Mouse (Mus musculus): ENCODE data around the gene Ces1d.
"Not testable (repeated sequence)": the region's sequence is repeated elsewhere in the genome, so short reads cannot be mapped to it uniquely, and the experiment has no call there.

Ces1d gene

GRCm38 (mm10) chr8:93197685-93198525 is at the start of gene Ces1d:
Ces1d (minus strand) TSS chr8:93197838.
- no peak for DNase-seq (ENCODE audit: low read depth, low spot score)

GRCm38 (mm10) chr8:93246057-93246456 is 48.4 kb upstream of the Ces1d start:
- DNase-seq (ENCODE audit: low read depth, low spot score): no peak

DNA sequence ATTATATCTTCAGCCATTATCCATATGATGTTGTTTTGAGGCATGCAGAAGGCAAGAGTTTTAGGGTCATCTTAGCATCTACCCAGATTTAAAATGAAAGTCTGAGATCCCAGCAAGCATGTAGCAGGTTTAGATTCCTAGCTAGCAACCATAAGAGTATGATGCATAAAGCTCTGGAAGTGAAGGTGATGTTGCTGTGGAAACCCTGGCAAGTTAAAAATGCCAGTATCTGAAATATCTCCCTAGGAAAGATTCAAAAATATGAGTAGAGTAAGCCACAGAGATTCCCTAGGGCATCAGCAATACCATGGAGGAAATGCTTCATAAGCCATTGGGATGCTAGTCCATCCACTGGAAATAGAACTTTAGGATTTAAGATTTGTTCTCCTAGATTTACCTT is 42.2 kb upstream of the Ces1d start:
- no peak for DNase-seq (ENCODE audit: low read depth, low spot score)

DNA sequence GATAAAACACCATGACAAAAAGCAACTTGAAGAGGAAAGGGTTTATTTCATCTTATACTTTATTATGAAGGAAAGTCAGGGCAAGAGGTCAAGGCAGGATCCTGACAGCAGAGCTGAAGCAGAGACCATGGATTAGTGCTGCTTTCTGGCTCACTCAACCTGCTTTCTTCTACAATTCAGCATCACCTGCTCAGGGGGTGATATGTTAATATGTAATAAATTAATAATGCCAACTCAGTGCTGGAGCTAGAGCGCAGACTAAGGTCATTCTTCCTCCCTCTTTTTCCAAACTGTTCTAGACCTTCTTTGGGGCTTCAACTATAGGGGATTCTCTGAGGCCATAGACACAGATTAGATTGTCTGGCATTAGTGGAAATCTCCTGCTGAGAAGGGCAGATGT is 38.0 kb upstream of the Ces1d start:
- no peak for DNase-seq (ENCODE audit: low read depth, low spot score)

DNA sequence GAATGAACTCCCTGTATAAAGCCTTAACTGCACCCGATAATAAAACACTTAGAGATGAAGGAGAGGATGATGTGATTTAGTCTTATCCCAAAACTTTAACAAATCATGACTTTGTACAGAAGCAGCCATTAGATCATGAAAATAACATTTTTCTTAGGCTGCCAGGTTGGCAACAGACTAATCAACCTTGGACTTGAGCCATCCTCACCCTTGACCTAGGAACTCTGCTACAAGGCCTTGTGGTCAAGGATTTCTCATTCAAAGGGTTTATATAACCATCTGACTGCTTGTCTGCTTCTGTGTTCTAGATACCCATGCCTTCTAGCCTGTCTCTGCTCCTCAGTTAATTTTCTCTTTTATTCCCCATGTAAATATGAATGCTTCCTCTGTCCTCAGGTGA is 37.1 kb upstream of the Ces1d start:
- no peak for DNase-seq (ENCODE audit: low read depth, low spot score)

GRCm38 (mm10) chr8:93234068-93234467 is 36.4 kb upstream of the Ces1d start:
- no peak for DNase-seq (ENCODE audit: low read depth, low spot score)

GRCm38 (mm10) chr8:93229446-93229845 is 31.8 kb upstream of the Ces1d start, which contains the start of gene Ces1e:
Ces1e (minus strand) TSS chr8:93229619.
- no peak for DNase-seq (ENCODE audit: low read depth, low spot score)

DNA sequence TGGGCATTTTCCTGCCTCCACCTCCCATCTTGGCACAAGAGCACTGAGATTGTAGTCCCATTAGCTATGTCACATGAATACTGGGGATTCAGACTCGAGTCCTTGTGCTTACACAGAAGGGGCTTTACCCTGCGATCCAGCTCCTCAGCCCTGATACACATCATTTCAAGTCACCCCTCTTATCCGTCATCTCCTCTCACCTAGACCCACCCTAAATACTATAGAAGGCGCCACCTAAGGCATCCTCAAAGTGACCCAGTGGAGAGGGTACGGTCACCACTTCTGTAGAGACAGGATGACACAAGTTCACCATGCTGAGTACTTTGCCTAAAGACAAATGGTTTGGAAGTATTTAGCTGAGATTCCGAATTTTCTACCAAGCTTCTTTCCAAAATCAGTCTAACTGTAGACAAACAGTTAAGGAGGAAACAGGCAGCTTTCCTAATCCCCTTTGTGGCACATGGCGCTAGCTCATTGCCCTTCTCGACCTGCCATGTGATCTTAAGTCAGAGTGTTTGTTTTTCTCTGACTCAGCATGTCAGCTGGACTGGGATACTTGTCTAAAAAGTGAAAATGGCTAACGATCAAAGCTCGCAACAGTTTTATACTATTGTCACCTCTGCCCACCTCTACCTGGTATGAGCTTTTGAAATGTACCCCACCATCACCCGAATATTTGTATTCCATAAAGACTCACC is 31.2 kb upstream of the Ces1d start:
- DNase-seq (ENCODE audit: low read depth, low spot score): peak; percentile 12

GRCm38 (mm10) chr8:93226471-93226870 is 28.8 kb upstream of the Ces1d start:
- DNase-seq (ENCODE audit: low read depth, low spot score): not testable (repeated sequence)

DNA sequence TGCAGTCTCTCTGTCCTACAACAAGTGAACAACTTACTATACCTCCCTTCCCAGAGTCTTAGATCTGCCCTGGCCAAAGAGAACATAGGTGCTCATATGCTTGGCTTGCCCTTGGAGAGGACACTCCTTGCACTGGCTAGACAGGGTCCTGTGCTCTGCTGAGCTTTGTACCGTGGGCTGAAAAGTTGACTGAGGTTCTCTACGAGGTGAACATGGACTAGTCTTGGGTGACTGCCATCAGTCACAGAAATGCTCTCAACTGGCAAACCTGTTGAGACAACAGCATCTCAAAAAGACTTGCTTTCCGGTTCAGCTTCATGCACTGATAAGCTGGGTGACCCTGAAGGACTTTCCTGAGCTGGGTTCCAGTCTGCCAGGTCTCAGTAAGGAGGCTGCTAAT is 24.3 kb upstream of the Ces1d start:
- no peak for DNase-seq (ENCODE audit: low read depth, low spot score)

- DNase-seq (ENCODE audit: low read depth, low spot score): peak; percentile 12
Measured at GRCm38 (mm10) chr8:93217867-93218266, 20.2 kb upstream of the Ces1d start.

DNA sequence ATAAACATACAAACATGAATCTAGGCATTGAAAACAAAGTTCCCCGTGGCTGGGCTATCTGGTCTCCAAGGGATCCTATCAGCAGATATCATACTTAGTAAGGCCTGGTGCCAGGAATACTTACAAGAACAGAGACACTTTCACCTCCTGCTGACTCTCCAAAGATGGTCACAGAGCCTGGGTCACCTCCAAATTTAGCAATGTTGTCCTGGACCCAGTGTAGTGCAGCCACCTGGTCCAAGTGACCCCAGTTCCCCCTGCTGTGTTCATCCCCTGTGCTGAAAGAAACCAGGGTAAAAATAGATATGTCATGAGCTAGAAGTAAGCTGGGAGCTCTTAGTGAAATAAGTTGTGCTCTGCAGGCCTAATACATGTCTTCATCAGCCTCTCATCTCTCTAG is 19.7 kb upstream of the Ces1d start:
- no peak for DNase-seq (ENCODE audit: low read depth, low spot score)

DNA sequence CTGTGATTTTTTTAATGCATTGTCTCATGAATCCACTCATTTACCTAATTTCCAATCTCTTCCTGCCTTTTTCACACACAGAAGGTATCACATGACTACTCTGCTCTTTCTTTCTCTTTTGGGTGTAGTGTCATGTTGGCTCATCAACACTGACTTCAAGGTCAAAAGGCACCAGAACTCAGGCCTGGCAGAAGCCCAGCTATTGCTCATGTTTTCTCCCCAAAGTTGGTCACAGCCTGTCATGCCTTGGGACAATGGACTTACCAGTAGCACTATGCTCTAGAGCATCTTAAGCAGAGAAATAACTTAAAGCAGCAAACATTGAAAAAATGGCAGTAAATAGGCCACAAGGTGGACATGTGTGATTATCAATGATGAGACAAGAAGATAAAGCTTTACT is 13.5 kb upstream of the Ces1d start:
- DNase-seq (ENCODE audit: low read depth, low spot score): no peak

DNA sequence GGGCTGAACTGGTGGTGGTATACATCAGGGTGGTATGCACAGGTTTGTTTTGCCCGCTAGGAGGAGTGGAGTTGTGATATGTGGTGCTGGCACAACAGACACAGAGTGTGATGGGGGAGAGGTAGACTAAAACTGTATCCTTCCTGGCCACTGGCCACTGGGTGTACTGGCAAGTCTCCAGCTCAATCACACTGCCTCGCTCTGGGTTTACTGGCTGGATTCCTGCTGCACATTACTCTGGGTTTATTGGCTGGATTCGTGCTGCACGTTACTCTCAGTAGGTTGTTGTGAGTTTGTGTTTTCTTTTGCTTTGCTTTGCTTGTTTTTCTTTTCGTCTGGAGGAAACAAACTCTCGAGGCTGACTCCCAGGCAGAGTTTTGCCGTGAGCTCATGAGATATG is 1.5 kb upstream of the Ces1d start:
- DNase-seq (ENCODE audit: low read depth, low spot score): not testable (repeated sequence)

GRCm38 (mm10) chr8:93196436-93196835 is 1.2 kb downstream of the Ces1d start:
- DNase-seq (ENCODE audit: low read depth, low spot score): no peak

DNA sequence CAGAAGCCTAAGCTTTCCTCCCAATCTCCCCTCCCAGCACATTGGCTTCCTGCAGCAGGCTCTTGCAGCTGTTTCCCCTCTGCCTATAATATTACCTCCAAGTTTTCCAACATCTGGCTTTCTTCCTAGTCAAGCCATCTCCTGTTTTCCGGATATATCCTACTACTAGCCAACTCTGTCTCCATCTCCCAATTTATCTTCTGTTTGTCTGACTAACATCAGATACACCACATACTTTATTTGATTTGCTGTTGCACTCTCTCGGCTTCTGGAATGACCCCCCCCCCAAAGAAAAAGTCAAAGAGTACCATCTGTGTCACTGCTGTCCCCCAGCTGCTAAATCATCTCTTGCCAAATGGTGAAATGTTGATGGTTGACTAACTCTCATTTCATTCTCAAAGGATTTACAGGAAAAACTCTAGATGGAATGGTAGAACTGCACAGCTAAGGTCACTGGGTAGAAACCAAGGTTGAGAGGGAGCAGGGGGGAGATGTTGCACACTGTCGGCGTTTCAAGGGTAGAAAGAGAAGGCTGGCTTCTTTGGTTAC is 17.0 kb downstream of the Ces1d start:
- no peak for DNase-seq (ENCODE audit: low read depth, low spot score)

- no peak for DNase-seq (ENCODE audit: low read depth, low spot score)
Measured at GRCm38 (mm10) chr8:93176593-93176992, 21.0 kb downstream of the Ces1d start.

DNA sequence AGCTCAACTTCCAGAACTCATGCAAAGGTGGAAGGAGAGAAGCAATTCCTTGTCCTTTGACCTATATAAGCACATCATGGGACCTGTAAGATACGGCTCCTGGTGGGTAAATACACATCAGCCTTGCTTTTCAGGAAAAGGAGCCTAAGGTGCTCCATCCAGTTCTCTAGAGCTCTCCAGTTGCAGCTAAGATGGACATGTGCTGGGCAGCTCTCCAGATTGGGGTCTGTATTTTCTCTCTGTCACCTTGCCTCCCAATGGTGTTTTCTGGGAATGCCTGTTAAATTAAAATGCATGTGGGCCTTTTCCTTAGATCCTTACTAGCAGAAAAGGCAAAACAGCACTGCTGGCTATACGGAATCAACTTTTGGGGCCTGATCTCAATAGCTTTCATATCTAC is 23.1 kb downstream of the Ces1d start:
- DNase-seq (ENCODE audit: low read depth, low spot score): no peak

GRCm38 (mm10) chr8:93171846-93172590 is 25.6 kb downstream of the Ces1d start:
- DNase-seq (ENCODE audit: low read depth, low spot score): no peak

DNA sequence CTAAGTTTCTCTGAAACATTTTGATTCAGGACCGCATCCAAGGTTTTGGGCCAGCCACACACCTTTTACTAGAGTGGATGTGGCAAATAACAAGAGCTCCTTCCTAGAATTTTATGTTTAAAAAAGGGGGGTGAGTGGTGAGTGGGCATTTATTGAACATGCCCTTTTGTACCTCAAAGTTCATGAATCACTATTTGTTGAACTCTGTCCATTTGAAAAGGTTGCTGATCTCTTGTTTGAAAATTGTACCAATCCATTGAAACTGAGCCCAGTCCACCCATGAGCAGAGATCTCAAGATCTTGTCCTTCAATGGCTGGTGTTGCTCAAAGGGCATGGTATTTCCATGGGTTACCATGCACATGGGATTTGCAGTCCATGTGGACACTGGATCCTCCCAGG is 34.3 kb downstream of the Ces1d start:
- DNase-seq (ENCODE audit: low read depth, low spot score): no peak

DNA sequence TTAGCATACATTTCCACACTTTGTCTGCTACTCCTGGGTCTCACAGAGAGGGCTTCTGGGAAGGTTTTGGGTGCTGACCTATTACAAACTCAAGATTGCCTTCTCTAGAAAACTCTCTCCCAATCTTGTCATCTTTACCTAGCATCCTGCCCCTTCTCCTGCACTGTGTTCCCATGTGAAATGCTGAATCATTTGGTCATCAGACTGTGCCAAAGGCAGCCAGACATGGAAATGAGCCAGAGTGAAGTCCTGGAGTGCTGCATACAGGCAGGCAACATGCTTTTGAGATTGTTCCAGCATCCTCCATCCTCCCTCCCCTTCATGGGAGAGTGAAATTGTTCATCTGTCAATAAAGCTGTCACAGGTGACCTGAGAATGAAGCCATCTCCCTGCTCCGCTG is 46.2 kb downstream of the Ces1d start:
- peak; percentile 54 for DNase-seq (ENCODE audit: low read depth, low spot score)

DNA sequence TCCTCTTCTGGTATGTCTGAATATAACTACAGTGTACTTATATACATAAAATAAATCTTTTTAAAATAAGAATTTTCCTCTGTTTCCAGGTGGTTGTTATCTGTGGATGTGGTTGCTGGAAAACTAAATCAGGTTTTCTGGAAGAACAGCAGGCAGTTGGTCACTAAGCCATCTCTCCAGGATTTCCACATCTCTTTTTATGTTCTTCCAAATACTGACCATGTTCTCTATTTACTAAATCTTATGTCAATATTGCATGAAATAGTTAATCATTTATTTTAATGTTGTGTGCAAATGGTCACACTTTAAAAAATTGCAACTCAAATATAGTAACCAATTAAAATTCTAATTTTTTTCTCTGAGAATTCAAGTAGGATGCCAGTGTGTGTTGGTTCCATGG is 50.3 kb downstream of the Ces1d start:
- no peak for DNase-seq (ENCODE audit: low read depth, low spot score)
